25 mouse cellular contexts compared by ENCODE assay signal in genomic region chr2:132005445-132005844, GRCm38 (mm10). TPM values are rescaled to one million over a fixed set of nuclear protein-coding genes. Genes with fewer than 3 reads are reported as not detected.
A peak's percentile ranks its signal among the peaks of the same experiment; 100 is the strongest.
DNase-seq lines count a peak whose midpoint lies in the region; ATAC-seq and TF ChIP-seq lines count a peak whose summit lies in the region.
"Had no signal": no experiment of that assay in that cellular context is flagged by ENCODE, and none has a peak within 500 bp of the region (broad histone marks: within the 10 kb centered on the region; RNA-seq: fewer than 3 reads in every experiment).

No protein-coding gene starts in this region.

- H3K4me1 ChIP-seq in embryonic facial prominence, embryonic 14.5 days (ENCODE audit: control insufficient read depth, insufficient read depth, low read length), result peaks cover 21% of the 10 kb centered on the region
- H3K4me1 ChIP-seq in embryonic facial prominence, embryonic 10.5 days, result peaks cover 25% of the 10 kb centered on the region; the same call in 1 of the 2 replicates
- peaks cover 16% of the 10 kb centered on the region for H3K4me1 ChIP-seq in heart, embryonic 16.5 days (ENCODE audit: control insufficient read depth, insufficient read depth, low read length)
- H3K4me1 ChIP-seq in heart, embryonic 11.5 days (ENCODE audit: control insufficient read depth, insufficient read depth, low read length), result 0 out of 2 replicates have a peak, but pooled peaks cover 10% of the 10 kb centered on the region
- H3K4me1 ChIP-seq in spleen, adult 2 months (ENCODE audit: control insufficient read depth, insufficient read depth, insufficient read length), result peaks cover 26% of the 10 kb centered on the region; the same call in 1 of the 2 replicates
- H3K4me1 ChIP-seq in forebrain, embryonic 10.5 days, result peaks cover 12% of the 10 kb centered on the region
- H3K4me1 ChIP-seq: liver, embryonic 13.5 days had no signal

- H3K4me3 ChIP-seq in embryonic facial prominence, embryonic 14.5 days (ENCODE audit: low read depth, low read length), result no peak overlapping the region
- no peak overlapping the region for H3K4me3 ChIP-seq in embryonic facial prominence, embryonic 10.5 days
- H3K4me3 ChIP-seq in heart, embryonic 16.5 days (ENCODE audit: low read length), result no peak overlapping the region
- H3K4me3 ChIP-seq in heart, embryonic 11.5 days (ENCODE audit: low read depth, low read length), result no peak overlapping the region
- H3K4me3 ChIP-seq in spleen, adult 2 months (ENCODE audit: extremely low read depth, insufficient read depth, insufficient read length), result no peak overlapping the region
- no peak overlapping the region for H3K4me3 ChIP-seq in forebrain, embryonic 10.5 days
- no peak overlapping the region for H3K4me3 ChIP-seq in left cerebral cortex, adult 2 months
- H3K4me3 ChIP-seq: erythroblast, embryonic 14.5 days; heart, embryonic 12.5 days; liver, embryonic 13.5 days had no signal

- no peaks in the 10 kb centered on the region for H3K9me3 ChIP-seq in embryonic facial prominence, embryonic 14.5 days (ENCODE audit: control insufficient read depth, low read length)
- H3K9me3 ChIP-seq in embryonic facial prominence, embryonic 10.5 days, result no peaks in the 10 kb centered on the region
- H3K9me3 ChIP-seq in heart, embryonic 16.5 days (replicated peaks; ENCODE audit: control insufficient read depth, low read length), result no peaks in the 10 kb centered on the region
- no peaks in the 10 kb centered on the region for H3K9me3 ChIP-seq in heart, embryonic 11.5 days (replicated peaks; ENCODE audit: control insufficient read depth, low read length)
- H3K9me3 ChIP-seq in forebrain, embryonic 10.5 days, result no peaks in the 10 kb centered on the region
- H3K9me3 ChIP-seq: G1E; heart, embryonic 12.5 days; liver, embryonic 13.5 days had no signal

- no peak for DNase-seq in embryonic facial prominence, embryonic 14.5 days (ENCODE audit: low spot score)
- no peak for DNase-seq in embryonic facial prominence, embryonic 10.5 days (ENCODE audit: low spot score)
- DNase-seq in spleen, adult 2 months (ENCODE audit: low read depth in 1 of 2, low spot score in 2 of 2), result no peak
- no peak for DNase-seq in spleen, postnatal 4 days (ENCODE audit: low spot score in 2 of 2)
- DNase-seq in forebrain, embryonic 10.5 days (ENCODE audit: extremely low spot score, low spot score), result no peak
- no peak for DNase-seq in left cerebral cortex, adult 2 months (ENCODE audit: extremely low spot score in 1 of 2, low spot score in 2 of 2)
- DNase-seq: adrenal gland, postnatal 25 days; cerebellum, adult 18-20 months; cerebellum, postnatal 25 days; heart, postnatal 4 days; kidney, postnatal 36 days; left cerebral cortex, postnatal 4 days; liver, embryonic 13.5 days; retina, postnatal 1 day; right cerebral cortex, postnatal 4 days had no signal

- H3K4me2 ChIP-seq in embryonic facial prominence, embryonic 14.5 days (ENCODE audit: low read depth, low read length), result no peak overlapping the region
- H3K4me2 ChIP-seq in heart, embryonic 16.5 days (ENCODE audit: low read depth, low read length), result no peak overlapping the region
- no peak overlapping the region for H3K4me2 ChIP-seq in heart, embryonic 11.5 days
- H3K4me2 ChIP-seq: heart, embryonic 12.5 days; liver, embryonic 13.5 days had no signal

- intact Hi-C loops in left cerebral cortex, adult 2 months (cut with DNase I), result no loop called here

- no peak overlapping the region for H3K9ac ChIP-seq in embryonic facial prominence, embryonic 14.5 days (ENCODE audit: low read depth, low read length)
- H3K9ac ChIP-seq in heart, embryonic 16.5 days (ENCODE audit: low read length), result no peak overlapping the region
- H3K9ac ChIP-seq in heart, embryonic 11.5 days (ENCODE audit: low read depth, low read length), result no peak overlapping the region
- H3K9ac ChIP-seq: heart, embryonic 12.5 days; liver, embryonic 13.5 days had no signal

- TF ChIP-seq POLR2A in spleen, adult 2 months (IDR thresholded peaks at IDR 0.05; ENCODE audit: low read depth, low read length), result no peak

- no peaks in the 10 kb centered on the region; the same call in 1 of the 2 replicates for H3K36me3 ChIP-seq in embryonic facial prominence, embryonic 14.5 days (ENCODE audit: control insufficient read depth, insufficient read depth, low read length)
- H3K36me3 ChIP-seq in embryonic facial prominence, embryonic 10.5 days (replicated peaks), result peaks cover 53% of the 10 kb centered on the region
- 0 out of 2 replicates have a peak, but pooled peaks cover 5% of the 10 kb centered on the region for H3K36me3 ChIP-seq in heart, embryonic 16.5 days (ENCODE audit: control insufficient read depth, insufficient read depth)
- H3K36me3 ChIP-seq in heart, embryonic 11.5 days (ENCODE audit: control insufficient read depth, insufficient read depth, low read length), result no peaks in the 10 kb centered on the region
- peaks cover 57% of the 10 kb centered on the region for H3K36me3 ChIP-seq in spleen, adult 2 months (ENCODE audit: control insufficient read depth, insufficient read depth, low read length)
- H3K36me3 ChIP-seq in forebrain, embryonic 10.5 days (replicated peaks), result peaks cover 92% of the 10 kb centered on the region
- H3K36me3 ChIP-seq: G1E; heart, embryonic 12.5 days; liver, embryonic 13.5 days had no signal

- TF ChIP-seq CTCF in spleen, adult 2 months (IDR thresholded peaks at IDR 0.05; ENCODE audit: extremely low read depth, insufficient read depth, insufficient read length, insufficient replicate concordance), result no peak
- TF ChIP-seq CTCF in left cerebral cortex, adult 2 months (IDR thresholded peaks at IDR 0.05), result no peak

- WGBS in embryonic facial prominence, embryonic 14.5 days, result 64% methylated on average over 4 of the region's 4 CpGs
- WGBS in embryonic facial prominence, embryonic 10.5 days, result 86% methylated on average over 4 of the region's 4 CpGs
- 67% methylated on average over 4 of the region's 4 CpGs for WGBS in heart, embryonic 16.5 days
- 85% methylated on average over 4 of the region's 4 CpGs for WGBS in heart, embryonic 11.5 days (ENCODE audit: insufficient replicate concordance)
- WGBS in spleen, adult 2 months, result 87% methylated on average over 4 of the region's 4 CpGs
- WGBS in forebrain, embryonic 10.5 days, result 94% methylated on average over 4 of the region's 4 CpGs

- peak overlapping the region; percentile 69 for H3K27ac ChIP-seq in embryonic facial prominence, embryonic 14.5 days (replicated peaks; ENCODE audit: low read depth, low read length)
- no peak overlapping the region for H3K27ac ChIP-seq in embryonic facial prominence, embryonic 10.5 days (replicated peaks)
- peak overlapping the region; percentile 4; the same call in 1 of the 2 replicates for H3K27ac ChIP-seq in heart, embryonic 16.5 days (ENCODE audit: low read length)
- no peak overlapping the region for H3K27ac ChIP-seq in heart, embryonic 11.5 days (ENCODE audit: low read depth, low read length)
- peak overlapping the region; percentile 56 for H3K27ac ChIP-seq in spleen, adult 2 months (ENCODE audit: insufficient read depth, low read length)
- no peak overlapping the region for H3K27ac ChIP-seq in forebrain, embryonic 10.5 days
- no peak overlapping the region; the same call in 1 of the 2 replicates for H3K27ac ChIP-seq in left cerebral cortex, adult 2 months
- H3K27ac ChIP-seq: liver, embryonic 13.5 days had no signal

- no peak for ATAC-seq in embryonic facial prominence, embryonic 14.5 days (ENCODE audit: low read depth)
- no peak for ATAC-seq in heart, embryonic 16.5 days (replicated peaks; ENCODE audit: extremely low read depth, insufficient read depth, low FRiP score)
- no peak for ATAC-seq in heart, embryonic 11.5 days (replicated peaks; ENCODE audit: insufficient number of reproducible peaks, low FRiP score, low TSS enrichment)
- ATAC-seq: forebrain, embryonic 14.5 days; hindbrain, embryonic 16.5 days; intestine, embryonic 16.5 days had no signal

- no peaks in the 10 kb centered on the region for H3K27me3 ChIP-seq in embryonic facial prominence, embryonic 14.5 days (replicated peaks; ENCODE audit: control insufficient read depth, insufficient read depth, low read length)
- no peaks in the 10 kb centered on the region for H3K27me3 ChIP-seq in embryonic facial prominence, embryonic 10.5 days (replicated peaks; ENCODE audit: low read depth, poor library complexity, severe bottlenecking)
- H3K27me3 ChIP-seq in heart, embryonic 16.5 days (ENCODE audit: control insufficient read depth, insufficient read depth, low read length), result no peaks in the 10 kb centered on the region
- no peaks in the 10 kb centered on the region for H3K27me3 ChIP-seq in heart, embryonic 11.5 days (ENCODE audit: control insufficient read depth, insufficient read depth, low read length)
- no peaks in the 10 kb centered on the region for H3K27me3 ChIP-seq in spleen, adult 2 months (ENCODE audit: control insufficient read depth, insufficient read depth, low read length)
- H3K27me3 ChIP-seq in forebrain, embryonic 10.5 days (ENCODE audit: poor library complexity, severe bottlenecking), result no peaks in the 10 kb centered on the region
- H3K27me3 ChIP-seq: heart, embryonic 12.5 days; liver, embryonic 13.5 days had no signal

RNA-seq across cellular contexts. Expression of gene Rassf2, which starts 24.6 kb away (rescaled TPM):
- 23.0 and 23.1 TPM in 2 replicates for polyA plus RNA-seq in embryonic facial prominence, embryonic 14.5 days (2014; fragmentation: Nextera tagmentation; extraction: Ambion mirVana)
- 10.6 and 14.2 TPM in 2 replicates for polyA plus RNA-seq in embryonic facial prominence, embryonic 10.5 days (2016; fragmentation: Nextera tagmentation; extraction: Ambion mirVana)
- 10.6 and 12.5 TPM in 2 replicates for polyA plus RNA-seq in heart, embryonic 16.5 days (2015; fragmentation: Nextera tagmentation; extraction: Ambion mirVana)
- polyA plus RNA-seq in heart, embryonic 11.5 days (2014; fragmentation: Nextera tagmentation; extraction: Ambion mirVana), result 3.1 and 3.9 TPM in 2 replicates
- polyA plus RNA-seq in spleen, adult 2 months (2012; rRNA removed), result 70.2 and 85.9 TPM in 2 replicates
- 23.5 and 24.8 TPM in 2 replicates for polyA plus RNA-seq in forebrain, embryonic 10.5 days (2016; fragmentation: Nextera tagmentation; extraction: Ambion mirVana)
- 10 to 100 TPM; 39.2 to 41.2 TPM for total RNA-seq in left cerebral cortex, adult 2 months (2021)

RNA-seq across cellular contexts. Expression of gene Prnd, which starts 54.8 kb away (rescaled TPM):
- polyA plus RNA-seq in embryonic facial prominence, embryonic 14.5 days (2014; fragmentation: Nextera tagmentation; extraction: Ambion mirVana), result 46.9 and 47.6 TPM in 2 replicates
- 6.6 and 10.0 TPM in 2 replicates for polyA plus RNA-seq in embryonic facial prominence, embryonic 10.5 days (2016; fragmentation: Nextera tagmentation; extraction: Ambion mirVana)
- polyA plus RNA-seq in heart, embryonic 16.5 days (2015; fragmentation: Nextera tagmentation; extraction: Ambion mirVana), result 22.7 and 25.2 TPM in 2 replicates
- 3.2 and 4.0 TPM in 2 replicates for polyA plus RNA-seq in heart, embryonic 11.5 days (2014; fragmentation: Nextera tagmentation; extraction: Ambion mirVana)
- 1.2 and 1.4 TPM in 2 replicates for polyA plus RNA-seq in spleen, adult 2 months (2012; rRNA removed)
- polyA plus RNA-seq in forebrain, embryonic 10.5 days (2016; fragmentation: Nextera tagmentation; extraction: Ambion mirVana), result 3.9 and 4.2 TPM in 2 replicates
- under 1 TPM in 1 of 2 experiments, not detected in 1; 0.14 TPM for total RNA-seq in left cerebral cortex, adult 2 months (2021)
- total RNA-seq: adrenal gland, postnatal 25 days; left cerebral cortex, adult 18-20 months; megakaryocyte-erythroid progenitor cell, adult 5-6 weeks had no signal
- polyA plus RNA-seq: erythroblast, embryonic 14.5 days; G1E had no signal

Comparison
In these comparisons a context has a peak if more than half of its experiments do, and no peak if none do; other contexts are left out.
1. H3K27ac ChIP-seq: peak in embryonic facial prominence, embryonic 14.5 days (single experiment), heart, embryonic 16.5 days (single experiment) and spleen, adult 2 months (single experiment); none in embryonic facial prominence, embryonic 10.5 days (single experiment), heart, embryonic 11.5 days (single experiment), forebrain, embryonic 10.5 days (single experiment) and left cerebral cortex, adult 2 months (single experiment).